Mouse (Mus musculus): Measurements from ENCODE around the gene Cdc14a. TPM values are rescaled to one million over a fixed set of nuclear protein-coding genes. Genes with fewer than 3 reads are reported as not detected.

Cdc14a gene
- polyA plus RNA-seq, 1 experiment: 4.7 TPM

DNA sequence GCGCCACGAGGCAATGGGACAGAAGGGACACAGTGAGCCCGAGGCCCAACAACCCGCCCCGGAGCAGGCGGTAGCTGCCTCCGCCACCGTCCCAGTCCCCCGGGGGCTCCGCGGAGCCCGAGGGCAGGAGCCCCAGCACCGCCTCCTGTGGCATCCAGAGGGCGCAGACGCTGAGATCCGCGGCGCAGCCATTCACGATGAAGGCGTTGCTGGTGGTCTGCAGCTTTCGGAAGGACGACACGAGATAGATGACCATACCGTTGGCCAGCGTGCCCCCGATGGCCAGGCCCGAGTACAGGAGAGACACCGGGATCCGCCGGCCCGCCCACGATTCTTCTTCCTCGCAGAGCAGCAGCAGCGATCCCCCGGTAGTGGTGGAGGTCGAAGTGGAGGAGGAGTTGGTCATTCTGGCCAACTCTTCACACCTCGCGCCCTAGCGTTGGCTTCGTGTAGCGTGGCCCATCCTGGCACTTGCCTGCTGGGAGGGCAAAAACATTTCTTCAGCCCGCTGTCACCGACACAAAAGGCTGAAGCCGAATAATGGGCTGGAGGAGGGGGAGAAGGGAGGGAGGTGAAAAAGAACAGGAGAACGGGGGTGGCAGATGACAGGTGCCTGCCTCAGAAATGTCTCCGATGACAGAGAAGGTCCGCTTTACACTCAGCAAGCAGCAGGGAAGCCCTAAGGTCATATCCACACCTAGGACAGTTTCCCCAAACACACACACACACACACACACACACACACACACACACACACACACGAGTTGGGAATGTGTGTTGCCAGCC, 171.4 kb downstream of the Cdc14a start:
- DNase-seq (ENCODE audit: low read depth in 1 of 2, low spot score in 2 of 2): no peak
- WGBS: 2% methylated on average over 48 of the region's 48 CpGs
- Histone ChIP-seq H3K4me1 (ENCODE audit: control insufficient read depth, insufficient read depth, insufficient read length) (peaks cover 2% of the 10 kb centered on the region), H3K27me3 (ENCODE audit: control insufficient read depth, insufficient read depth, low read length) (peaks cover 12% of the 10 kb centered on the region), H3K27ac (ENCODE audit: insufficient read depth, low read length) (no peak overlapping the region), H3K36me3 (ENCODE audit: control insufficient read depth, insufficient read depth, low read length) (no peaks in the 10 kb centered on the region), H3K4me3 (ENCODE audit: extremely low read depth, insufficient read depth, insufficient read length) (peak overlapping the region; percentile 40)
- no peak for TF ChIP-seq CTCF (IDR thresholded peaks at IDR 0.05; ENCODE audit: extremely low read depth, insufficient read depth, insufficient read length, insufficient replicate concordance)
- TF ChIP-seq POLR2A (IDR thresholded peaks at IDR 0.05; ENCODE audit: low read depth, low read length): no peak

DNA sequence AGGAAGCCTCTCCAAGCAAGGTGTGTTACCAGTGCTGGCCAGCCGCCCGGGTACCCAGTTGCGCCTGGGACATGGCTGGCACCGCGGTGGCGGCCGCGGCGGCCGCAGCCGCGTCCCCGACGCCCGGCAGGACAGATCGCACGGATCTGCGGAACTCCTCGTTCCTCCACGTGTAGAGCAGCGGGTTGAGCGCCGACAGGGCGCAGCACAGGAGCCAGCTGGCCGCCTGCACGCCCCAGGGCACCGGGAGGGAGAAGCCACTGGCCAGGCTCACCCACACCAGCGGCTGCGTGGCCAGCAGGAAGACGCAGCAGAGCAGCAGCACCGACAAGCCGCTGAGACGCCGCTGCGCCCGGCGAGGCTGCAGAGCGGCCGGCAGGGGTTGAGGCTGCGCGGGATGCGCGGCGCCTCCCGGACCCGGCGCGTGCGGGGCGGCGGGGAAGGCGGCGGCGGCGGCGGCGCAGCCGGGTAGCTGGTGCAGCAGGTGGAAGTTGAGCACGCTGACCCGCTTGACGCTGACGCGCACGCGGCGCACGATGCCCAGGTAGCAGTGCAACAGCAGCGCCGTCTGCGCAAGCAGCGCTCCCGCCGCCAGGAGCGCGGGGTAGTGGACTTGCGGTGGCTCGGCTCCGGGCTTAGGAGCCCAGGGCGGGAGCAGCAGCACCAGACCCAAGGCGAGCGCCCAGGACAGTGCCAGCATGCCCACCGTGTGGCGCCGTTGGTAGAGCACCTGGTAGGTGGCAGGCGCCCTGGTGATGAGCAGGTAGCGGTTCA, 172.2 kb downstream of the Cdc14a start:
- TF ChIP-seq CTCF (IDR thresholded peaks at IDR 0.05; ENCODE audit: extremely low read depth, insufficient read depth, insufficient read length, insufficient replicate concordance): no peak
- DNase-seq (ENCODE audit: low read depth in 1 of 2, low spot score in 2 of 2): no peak
- Histone ChIP-seq H3K4me1 (ENCODE audit: control insufficient read depth, insufficient read depth, insufficient read length) (peaks cover 2% of the 10 kb centered on the region), H3K36me3 (ENCODE audit: control insufficient read depth, insufficient read depth, low read length) (no peaks in the 10 kb centered on the region), H3K27ac (ENCODE audit: insufficient read depth, low read length) (no peak overlapping the region), H3K4me3 (ENCODE audit: extremely low read depth, insufficient read depth, insufficient read length) (peak overlapping the region; percentile 40), H3K27me3 (ENCODE audit: control insufficient read depth, insufficient read depth, low read length) (peaks cover 12% of the 10 kb centered on the region)
- WGBS: 2% methylated on average over 86 of the region's 86 CpGs

DNA sequence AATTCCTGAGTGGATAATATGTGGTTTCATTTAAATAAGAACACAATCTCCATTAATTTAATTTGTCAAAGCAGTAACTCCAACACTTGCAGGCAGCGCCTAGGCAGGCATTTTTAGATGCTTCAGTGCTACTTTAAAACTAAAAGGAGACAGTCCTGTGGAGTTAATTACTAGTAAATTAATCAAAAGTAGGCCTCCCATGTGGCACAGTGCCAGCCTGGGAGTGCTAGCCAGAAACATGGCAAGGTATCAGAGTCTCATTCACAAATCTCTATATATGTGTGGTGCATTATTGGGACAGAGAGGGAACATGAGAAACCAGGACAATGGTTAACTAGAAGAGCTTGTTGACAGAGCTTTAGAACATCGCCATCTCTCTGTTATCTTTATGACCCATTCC, 174.8 kb downstream of the Cdc14a start:
- 87% methylated on average over 2 of the region's 2 CpGs for WGBS

GRCm38 (mm10) chr3:116244476-116244875, 179.4 kb downstream of the Cdc14a start:
- no peak for TF ChIP-seq CTCF (IDR thresholded peaks at IDR 0.05; ENCODE audit: extremely low read depth, insufficient read depth, insufficient read length, insufficient replicate concordance)
- no peak for TF ChIP-seq POLR2A (IDR thresholded peaks at IDR 0.05; ENCODE audit: low read depth, low read length)
- WGBS: 73% methylated on average over 6 of the region's 6 CpGs
- H3K27me3 ChIP-seq (ENCODE audit: control insufficient read depth, insufficient read depth, low read length): no peaks in the 10 kb centered on the region

More for the DNA sequence above, 174.8 kb downstream of the Cdc14a start:
- H3K36me3 ChIP-seq (ENCODE audit: control insufficient read depth, insufficient read depth, low read length): no peaks in the 10 kb centered on the region
- TF ChIP-seq POLR2A (IDR thresholded peaks at IDR 0.05; ENCODE audit: low read depth, low read length) (no peak), CTCF (IDR thresholded peaks at IDR 0.05; ENCODE audit: extremely low read depth, insufficient read depth, insufficient read length, insufficient replicate concordance) (no peak)
- H3K27me3 ChIP-seq (ENCODE audit: control insufficient read depth, insufficient read depth, low read length): peaks cover 12% of the 10 kb centered on the region
- DNase-seq (ENCODE audit: low read depth in 1 of 2, low spot score in 2 of 2): no peak
- H3K27ac ChIP-seq (ENCODE audit: insufficient read depth, low read length): no peak overlapping the region
- peaks cover 2% of the 10 kb centered on the region for H3K4me1 ChIP-seq (ENCODE audit: control insufficient read depth, insufficient read depth, insufficient read length)
- no peak overlapping the region for H3K4me3 ChIP-seq (ENCODE audit: extremely low read depth, insufficient read depth, insufficient read length)

GRCm38 (mm10) chr3:116242685-116243084, 181.1 kb downstream of the Cdc14a start:
- Histone ChIP-seq H3K4me1 (ENCODE audit: control insufficient read depth, insufficient read depth, insufficient read length) (no peaks in the 10 kb centered on the region), H3K27me3 (ENCODE audit: control insufficient read depth, insufficient read depth, low read length) (no peaks in the 10 kb centered on the region), H3K27ac (ENCODE audit: insufficient read depth, low read length) (no peak overlapping the region), H3K4me3 (ENCODE audit: extremely low read depth, insufficient read depth, insufficient read length) (no peak overlapping the region), H3K36me3 (ENCODE audit: control insufficient read depth, insufficient read depth, low read length) (no peaks in the 10 kb centered on the region)
- WGBS: 89% methylated on average over 9 of the region's 9 CpGs
- TF ChIP-seq CTCF (IDR thresholded peaks at IDR 0.05; ENCODE audit: extremely low read depth, insufficient read depth, insufficient read length, insufficient replicate concordance): no peak
- no peak for TF ChIP-seq POLR2A (IDR thresholded peaks at IDR 0.05; ENCODE audit: low read depth, low read length)
- DNase-seq (ENCODE audit: low read depth in 1 of 2, low spot score in 2 of 2): no peak

More at GRCm38 (mm10) chr3:116244476-116244875, 179.4 kb downstream of the Cdc14a start:
- Histone ChIP-seq H3K4me1 (ENCODE audit: control insufficient read depth, insufficient read depth, insufficient read length) (no peaks in the 10 kb centered on the region), H3K27ac (ENCODE audit: insufficient read depth, low read length) (no peak overlapping the region), H3K36me3 (ENCODE audit: control insufficient read depth, insufficient read depth, low read length) (no peaks in the 10 kb centered on the region), H3K4me3 (ENCODE audit: extremely low read depth, insufficient read depth, insufficient read length) (no peak overlapping the region)
- no peak for DNase-seq (ENCODE audit: low read depth in 1 of 2, low spot score in 2 of 2)

GRCm38 (mm10) chr3:116237527-116237926, 186.3 kb downstream of the Cdc14a start:
- DNase-seq (ENCODE audit: low read depth in 1 of 2, low spot score in 2 of 2): no peak
- Histone ChIP-seq H3K36me3 (ENCODE audit: control insufficient read depth, insufficient read depth, low read length) (no peaks in the 10 kb centered on the region), H3K4me3 (ENCODE audit: extremely low read depth, insufficient read depth, insufficient read length) (no peak overlapping the region), H3K27me3 (ENCODE audit: control insufficient read depth, insufficient read depth, low read length) (no peaks in the 10 kb centered on the region), H3K4me1 (ENCODE audit: control insufficient read depth, insufficient read depth, insufficient read length) (no peaks in the 10 kb centered on the region), H3K27ac (ENCODE audit: insufficient read depth, low read length) (no peak overlapping the region)
- WGBS: 86% methylated on average over 5 of the region's 5 CpGs
- TF ChIP-seq CTCF (IDR thresholded peaks at IDR 0.05; ENCODE audit: extremely low read depth, insufficient read depth, insufficient read length, insufficient replicate concordance) (no peak), POLR2A (IDR thresholded peaks at IDR 0.05; ENCODE audit: low read depth, low read length) (no peak)
